Mouse (Mus musculus): ENCODE measurements at regions not wholly inside any gene's neighbourhood (a gene's known extent, or its start where the extent isn't known, plus 50 kb on each side); places are given as distances from the start of the nearest gene placed in this dataset.

DNA sequence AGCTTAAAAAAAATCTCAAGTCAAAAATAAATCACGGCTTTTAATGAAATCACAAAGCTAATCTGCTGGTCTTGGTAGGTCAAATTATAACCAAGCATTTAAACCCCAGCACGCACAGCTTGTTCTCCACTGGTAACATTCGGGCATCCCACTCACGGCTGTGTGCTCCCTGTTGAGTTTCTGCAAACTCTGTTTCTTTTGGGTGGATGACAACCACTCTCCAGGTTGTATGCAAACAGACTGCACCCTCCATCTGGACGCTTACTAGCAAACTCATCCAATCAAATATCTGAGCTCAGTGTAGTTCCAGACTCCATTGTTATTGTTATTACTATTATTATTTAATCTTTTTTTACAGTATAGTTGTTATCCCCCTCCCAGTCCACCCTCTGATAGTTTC, 213.9 kb downstream of the Fam173b start:
- CTCF ChIA-PET, result interaction anchor here in 1 of 4 experiments (1.7 kb wide), 1 partner anchor 12 kb away, joined by 3 read pairs; no protein-coding TSS in a partner anchor
- POLR2A ChIA-PET, result no interaction called here

DNA sequence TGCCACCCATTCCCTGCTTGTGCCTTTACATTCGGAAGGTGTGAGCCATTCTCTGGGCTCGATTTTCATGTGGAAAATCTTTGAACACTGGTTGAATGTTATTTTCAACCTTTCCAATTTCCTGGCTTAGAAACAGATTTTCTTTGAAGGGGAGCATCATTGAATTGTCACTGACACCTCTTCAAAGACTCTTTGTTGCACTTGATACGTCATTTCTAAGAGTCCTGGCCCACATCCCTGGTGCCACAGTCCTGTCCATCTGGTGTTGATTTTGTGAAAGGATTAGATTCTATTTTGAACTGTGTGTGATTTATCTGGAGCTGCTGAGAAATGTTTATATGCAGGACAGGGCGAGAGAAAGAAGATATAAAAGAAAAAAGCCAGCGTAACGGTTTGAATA, 217.6 kb downstream of the Fam173b start:
- POLR2A ChIA-PET, result no interaction called here

GRCm38 (mm10) chr15:31827219-31827618, 225.6 kb downstream of the Fam173b start:
- POLR2A ChIA-PET, result no interaction called here
- CTCF ChIA-PET, result interaction anchor here in 2 of 4 experiments (0.6 to 1.5 kb wide), 6 partner anchors 11 to 893 kb away, joined by 3 to 4 read pairs (median 3); no protein-coding TSS in a partner anchor

More for the DNA sequence above, 217.6 kb downstream of the Fam173b start:
- CTCF ChIA-PET, result no interaction called here

DNA sequence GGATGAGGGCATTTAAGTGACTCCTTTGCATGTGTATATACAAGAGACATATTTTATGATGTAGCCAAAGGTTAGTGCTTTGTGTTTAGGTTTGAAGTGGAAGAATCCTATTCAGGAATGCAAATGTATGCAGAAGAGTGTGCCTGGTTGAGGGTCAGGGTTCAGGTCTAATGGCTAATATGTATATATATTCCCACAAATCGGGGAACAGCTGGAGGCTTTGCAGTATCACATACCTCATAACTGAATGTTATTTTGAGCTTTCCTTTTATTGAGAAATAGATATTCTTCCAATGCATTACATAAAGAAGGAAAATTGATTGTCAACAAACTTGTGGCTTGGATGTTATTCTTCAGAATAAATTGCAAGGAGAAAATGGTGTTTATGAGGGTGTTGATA, 239.9 kb downstream of the Fam173b start:
- POLR2A ChIA-PET, result no interaction called here
- CTCF ChIA-PET, result no interaction called here

DNA sequence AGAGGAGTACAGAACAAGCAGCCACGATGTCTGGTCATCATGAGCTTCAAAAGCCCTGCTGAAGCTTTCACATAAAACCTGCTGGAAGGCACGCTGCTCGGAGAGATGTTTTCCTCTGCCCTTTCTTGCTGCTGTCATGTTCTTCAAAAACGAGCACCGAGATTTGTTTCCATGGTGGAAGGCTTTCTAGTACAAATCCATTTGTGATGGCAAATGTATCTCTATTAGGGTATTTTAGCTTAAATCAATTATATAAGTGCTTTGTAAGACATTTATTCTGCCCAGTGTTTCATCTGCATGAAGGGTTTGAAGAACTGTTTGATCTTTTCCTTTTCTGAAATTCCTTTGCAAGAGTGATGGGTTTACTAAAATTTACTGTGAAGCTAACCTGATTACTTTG, 253.1 kb downstream of the Fam173b start:
- POLR2A ChIA-PET, result interaction anchor here in 1 of 4 experiments (0.8 kb wide), 1 partner anchor 9 kb away, joined by 4 read pairs; no protein-coding TSS in a partner anchor

DNA sequence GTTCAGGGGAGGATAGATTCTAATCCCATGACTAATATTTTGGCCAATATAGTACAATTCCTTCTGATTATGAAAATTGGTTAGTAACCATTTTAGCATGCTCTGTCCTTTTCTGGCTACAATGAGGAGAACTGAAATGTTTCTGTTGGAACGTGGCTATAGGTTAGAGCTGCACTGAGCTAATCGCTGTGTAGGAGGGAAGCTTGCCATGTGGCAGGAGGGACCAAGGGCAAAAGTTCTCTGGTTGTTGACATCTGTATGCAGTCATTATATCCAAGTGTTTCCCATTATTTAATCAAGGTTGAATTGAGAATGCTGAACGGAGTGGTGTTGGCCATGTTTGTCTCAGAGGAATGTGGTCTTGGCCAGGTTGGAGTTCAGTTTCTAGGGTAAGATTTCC, 253.5 kb downstream of the Fam173b start:
- ChIA-PET POLR2A (interaction anchor here in 1 of 4 experiments (0.7 to 0.8 kb wide), 2 partner anchors 9 to 12 kb away, joined by 3 to 4 read pairs; no protein-coding TSS in a partner anchor), CTCF (interaction anchor here in 3 of 4 experiments (0.6 to 0.7 kb wide), 3 partner anchors 23 to 144 kb away, joined by 3 to 9 read pairs (median 5); no protein-coding TSS in a partner anchor)

More for the DNA sequence above, 253.1 kb downstream of the Fam173b start:
- CTCF ChIA-PET, result interaction anchor here in 1 of 4 experiments (0.7 kb wide), 1 partner anchor 28 kb away, joined by 3 read pairs; no protein-coding TSS in a partner anchor

GRCm38 (mm10) chr15:31869100-31869499, 267.4 kb downstream of the Fam173b start:
- CTCF ChIA-PET, result no interaction called here
- POLR2A ChIA-PET, result no interaction called here

GRCm38 (mm10) chr15:31869673-31870417, 268.2 kb downstream of the Fam173b start:
- ChIA-PET POLR2A (no interaction called here), CTCF (no interaction called here)

GRCm38 (mm10) chr15:31875436-31875835, 273.8 kb downstream of the Fam173b start:
- CTCF ChIA-PET, result no interaction called here
- POLR2A ChIA-PET, result no interaction called here

DNA sequence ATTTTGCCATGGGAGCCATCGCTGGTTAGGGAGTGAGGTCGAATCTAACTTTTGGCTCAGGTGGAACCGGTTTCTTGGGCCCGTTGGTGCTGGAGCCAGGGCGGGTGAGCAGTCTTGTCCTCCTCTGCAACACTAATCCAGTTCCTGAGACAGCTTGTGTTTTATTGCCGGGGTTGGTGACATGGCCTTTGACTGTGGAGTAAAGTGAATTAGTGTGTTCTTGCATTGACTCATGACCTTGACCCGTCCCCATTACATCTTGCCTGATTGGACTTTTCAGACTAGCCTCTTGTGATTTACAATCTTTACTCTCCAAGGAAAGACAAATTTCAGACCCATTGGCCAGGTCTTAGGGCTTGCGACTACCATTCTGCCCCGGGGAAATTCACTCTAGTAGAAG, 278.8 kb downstream of the Fam173b start:
- POLR2A ChIA-PET, result no interaction called here

GRCm38 (mm10) chr15:31882331-31882730, 280.7 kb downstream of the Fam173b start:
- POLR2A ChIA-PET, result no interaction called here
- CTCF ChIA-PET, result no interaction called here

More for the DNA sequence above, 278.8 kb downstream of the Fam173b start:
- CTCF ChIA-PET, result no interaction called here

DNA sequence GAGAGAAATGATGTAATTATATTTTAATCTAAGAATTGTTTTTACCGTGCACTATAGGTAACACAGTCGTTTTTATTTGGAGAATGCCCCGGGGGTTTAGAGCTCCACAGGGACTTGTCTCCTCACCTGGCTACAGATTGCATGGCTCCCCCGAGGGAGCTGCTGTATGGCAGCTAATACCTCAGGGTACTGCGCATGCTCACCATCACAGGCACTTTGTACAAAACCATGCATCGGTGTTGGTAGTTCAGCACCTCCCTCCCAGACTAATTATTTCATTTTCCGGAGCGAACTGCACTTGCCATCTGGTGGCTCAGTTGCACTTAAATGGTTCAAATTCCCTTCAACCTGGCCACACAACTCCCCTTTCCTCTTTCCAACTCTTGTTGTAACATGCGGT, 281.9 kb downstream of the Fam173b start:
- POLR2A ChIA-PET, result no interaction called here
- CTCF ChIA-PET, result no interaction called here

GRCm38 (mm10) chr15:31898904-31899650, 278.0 kb upstream of the Tas2r119 start:
- POLR2A ChIA-PET, result no interaction called here
- CTCF ChIA-PET, result no interaction called here

DNA sequence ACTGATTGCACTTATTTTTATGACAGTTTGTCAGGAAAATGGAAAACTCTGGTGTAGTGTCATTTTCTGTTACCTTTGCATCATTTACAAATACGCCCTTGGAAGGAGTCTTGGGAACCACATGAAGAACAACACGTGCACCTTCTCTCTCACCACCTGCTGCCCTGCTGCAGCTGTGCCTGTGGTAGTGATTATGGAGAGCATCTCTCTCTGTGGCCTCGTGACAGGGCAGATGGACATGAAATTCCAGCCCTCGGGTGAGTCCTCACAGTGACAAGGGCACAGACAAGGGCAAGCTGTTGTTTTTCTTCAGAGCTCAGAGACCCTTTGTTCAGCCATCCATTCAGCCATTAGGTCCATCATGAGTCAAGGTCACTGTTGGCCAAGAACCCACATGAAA, 276.8 kb upstream of the Tas2r119 start:
- POLR2A ChIA-PET, result no interaction called here
- CTCF ChIA-PET, result no interaction called here

DNA sequence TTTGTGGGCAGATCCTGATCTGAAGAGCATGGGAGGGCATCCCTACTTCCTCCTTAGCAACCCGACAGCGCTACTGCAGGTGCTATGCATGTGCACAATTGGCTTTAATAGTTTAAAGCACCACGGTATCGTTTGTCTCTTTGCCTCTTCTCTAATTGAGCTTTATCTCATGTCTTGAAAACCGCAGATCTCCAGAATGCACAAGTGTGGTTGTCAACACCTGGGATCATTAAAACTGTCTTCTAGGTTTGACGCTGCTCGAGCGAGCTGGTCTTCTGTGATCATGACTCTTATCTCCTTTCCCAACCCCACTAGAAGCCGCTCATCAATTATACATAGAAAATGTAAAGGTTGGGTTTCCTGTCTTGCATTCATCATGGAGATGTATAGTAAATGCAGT, 268.7 kb upstream of the Tas2r119 start:
- ChIA-PET CTCF (no interaction called here), POLR2A (no interaction called here)

DNA sequence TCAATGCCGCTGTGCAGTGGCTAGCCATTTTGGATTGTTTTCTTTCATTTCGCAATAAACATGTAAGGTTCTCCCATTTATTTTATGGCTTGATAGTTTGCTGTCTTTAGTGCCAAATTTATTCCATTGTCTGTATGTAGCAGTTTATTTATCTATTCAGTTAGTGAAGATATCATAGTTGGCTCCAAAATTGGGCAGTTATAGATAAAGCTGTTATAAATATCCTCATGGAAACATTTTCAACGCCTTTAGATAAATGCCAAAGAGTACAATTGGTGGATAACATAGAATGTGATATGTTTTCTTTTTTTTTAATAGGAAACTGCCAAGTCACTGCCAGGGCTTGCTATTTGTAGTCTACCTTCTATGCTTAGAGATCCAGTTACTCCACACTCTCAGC, 265.1 kb upstream of the Tas2r119 start:
- POLR2A ChIA-PET, result no interaction called here
- CTCF ChIA-PET, result no interaction called here

DNA sequence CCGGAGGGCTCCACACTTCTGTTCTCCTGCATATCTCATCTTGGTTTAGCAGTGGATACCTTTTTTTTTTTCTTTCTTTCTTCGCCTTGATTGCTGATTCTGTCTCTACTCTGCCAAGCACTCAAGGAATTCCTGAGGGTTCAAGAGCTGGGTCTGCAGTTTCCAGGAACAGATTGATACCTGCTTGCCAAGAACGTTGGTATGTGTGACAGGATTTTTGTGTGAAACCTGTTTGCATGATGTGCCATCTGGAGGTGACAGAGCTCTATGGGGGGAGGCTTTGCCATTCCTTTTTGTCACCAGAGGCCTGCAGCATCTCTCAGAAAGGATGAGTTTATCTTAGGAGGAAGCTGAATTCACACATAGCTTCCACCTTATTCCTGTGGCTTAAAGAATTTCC, 255.6 kb upstream of the Tas2r119 start:
- CTCF ChIA-PET, result no interaction called here
- POLR2A ChIA-PET, result no interaction called here

DNA sequence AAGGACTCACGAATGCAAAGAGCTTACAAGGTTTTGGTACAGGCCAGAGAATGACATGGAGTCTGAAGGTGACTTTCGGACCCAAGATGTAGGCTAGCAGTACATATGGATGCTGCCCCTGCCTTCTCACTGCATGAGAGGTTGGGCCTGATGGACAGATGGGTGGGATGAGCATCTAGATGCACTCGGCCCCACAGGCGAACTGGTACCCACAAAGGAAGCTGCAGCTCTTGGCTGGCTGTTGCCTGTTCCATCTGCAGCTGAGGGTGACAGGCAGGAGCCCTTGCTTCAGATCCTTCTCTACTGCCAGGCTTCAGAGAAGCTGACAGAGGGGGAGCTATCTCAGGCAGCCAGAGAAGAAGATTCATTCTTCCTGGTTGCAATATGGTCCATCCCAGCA, 216.8 kb upstream of the Tas2r119 start:
- POLR2A ChIA-PET, result no interaction called here
- CTCF ChIA-PET, result no interaction called here

- ChIA-PET CTCF (no interaction called here), POLR2A (no interaction called here)
These were observed 215.1 kb upstream of the Tas2r119 start for GRCm38 (mm10) chr15:31961963-31962362.

DNA sequence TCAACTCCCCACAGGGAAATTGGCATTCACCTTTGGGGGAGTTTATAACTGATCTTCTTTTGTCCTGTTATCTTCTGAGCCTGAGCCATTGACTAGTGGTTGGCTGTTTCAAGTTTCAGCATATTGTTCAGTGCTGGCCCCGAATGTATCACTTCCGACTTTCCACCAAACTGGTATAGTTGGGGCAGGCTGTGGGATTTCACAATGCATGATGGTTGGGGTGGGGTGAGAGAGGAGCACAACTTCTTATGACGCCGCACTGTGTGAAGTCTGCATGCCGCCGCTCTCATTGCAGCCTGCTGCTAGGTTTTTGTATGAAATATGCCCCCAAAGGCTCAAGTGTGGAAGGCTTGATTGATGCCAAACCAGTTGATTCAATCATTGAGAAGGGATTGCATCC, 212.2 kb upstream of the Tas2r119 start:
- ChIA-PET CTCF (no interaction called here), POLR2A (no interaction called here)

GRCm38 (mm10) chr15:31965542-31965941, 211.5 kb upstream of the Tas2r119 start:
- ChIA-PET POLR2A (no interaction called here), CTCF (no interaction called here)

All from embryonic stem cell, embryonic (primary cell).